Mouse (Mus musculus) neural tube, embryonic 11.5 days (tissue): Measurements from ENCODE around the gene Slc44a5. TPM values are rescaled to one million over a fixed set of nuclear protein-coding genes. Genes with fewer than 3 reads are reported as not detected.
A peak's percentile ranks its signal among the peaks of the same experiment; 100 is the strongest.

ENCODE experiments used
- ATAC-seq: fragments of 200-750 bp; cut with Nextera tagmentation; 2 replicates; pipeline ENCODE4 v1.8.0; 2017; ENCODE audit warnings: moderate number of reproducible peaks, mild to moderate bottlenecking, moderate TSS enrichment, moderate library complexity; ENCODE audit not compliant: insufficient read depth, low FRiP score, low TSS enrichment
- DNase-seq: peaks from one replicate; pipeline ENCODE4 v3.0.0-alpha.2; 2015; ENCODE audit warnings: low spot score
- H3K27ac ChIP-seq: fragments of 300-500 bp; sonication (generic); 2 replicates; pipeline ENCODE4 v1.5.1; 2014; ENCODE audit warnings: low read depth, mild to moderate bottlenecking, low read length
- H3K27me3 ChIP-seq: fragments of 300-500 bp; sonication (generic); 2 replicates; pipeline ENCODE4 v1.6.1; 2014; ENCODE audit warnings: mild to moderate bottlenecking, low read length, mixed read lengths; ENCODE audit not compliant: control insufficient read depth, insufficient read depth
- H3K36me3 ChIP-seq: fragments of 300-500 bp; sonication (generic); 2 replicates; pipeline ENCODE4 v1.6.1; 2014; ENCODE audit warnings: mild to moderate bottlenecking, low read length, moderate library complexity, mixed read lengths; ENCODE audit not compliant: control insufficient read depth, insufficient read depth
- H3K4me1 ChIP-seq: fragments of 300-500 bp; sonication (generic); 2 replicates; pipeline ENCODE4 v1.6.1; 2014; ENCODE audit warnings: low read length, mixed read lengths; ENCODE audit not compliant: control insufficient read depth, insufficient read depth
- H3K4me2 ChIP-seq: fragments of 300-500 bp; sonication (generic); 2 replicates; pipeline ENCODE4 v1.6.1; 2014; ENCODE audit warnings: low read depth, mild to moderate bottlenecking, moderate library complexity
- H3K4me3 ChIP-seq: fragments of 300-500 bp; sonication (generic); 2 replicates; pipeline ENCODE4 v1.5.1; 2014; ENCODE audit warnings: low read depth, low read length
- H3K9ac ChIP-seq: fragments of 300-500 bp; sonication (generic); 2 replicates; pipeline ENCODE4 v1.6.1; 2014; ENCODE audit warnings: mild to moderate bottlenecking, low read length
- H3K9me3 ChIP-seq: fragments of 300-500 bp; sonication (generic); 2 replicates; pipeline ENCODE4 v1.6.1; 2016; ENCODE audit warnings: low read length; ENCODE audit not compliant: control insufficient read depth
- WGBS: fragments of 180-500 bp; shearing (Covaris S2); extraction: QIAGEN DNeasy Blood & Tissue Kit; methylation state at CpG from one replicate; pipeline ENCODE4 v1.1.7; 2014; 5-methylcytosine and 5-hydroxymethylcytosine counted together
- polyA plus RNA-seq: library from polyadenylated mRNA; unstranded; fragments of >200 nt; fragmentation: Nextera tagmentation; extraction: Ambion mirVana; gene quantifications from 2 replicates; pipeline ENCODE4 v1.2.1, GENCODE M21; 2014

The Slc44a5 gene
- polyA plus RNA-seq, 1 experiment from 2014 or later = 3.7 TPM

DNA sequence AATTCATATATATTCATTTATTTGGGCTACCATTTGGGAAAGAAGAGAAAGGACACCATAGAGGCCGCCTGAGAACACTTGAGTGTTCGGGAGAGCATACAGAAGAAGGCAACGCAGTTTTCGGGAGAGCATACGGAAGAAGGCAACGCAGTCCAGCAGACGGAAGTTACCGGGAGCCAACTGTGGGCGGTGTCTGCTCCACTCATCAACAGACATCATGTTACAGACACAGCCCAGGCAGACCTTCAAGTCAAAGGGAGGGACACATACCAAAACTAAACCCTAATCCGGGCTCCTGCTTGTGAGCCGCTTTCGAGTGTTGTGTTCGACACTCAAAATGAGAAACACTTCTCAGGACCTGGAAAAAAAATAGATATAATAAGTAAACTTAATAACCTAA is 31.6 kb upstream of the Slc44a5 start:
- H3K4me2 ChIP-seq = no peak overlapping the region
- WGBS = 96% methylated on average over 13 of the region's 13 CpGs
- no peak for DNase-seq
- H3K36me3 ChIP-seq = no peaks in the 10 kb centered on the region
- no peak for ATAC-seq
- no peaks in the 10 kb centered on the region for H3K27me3 ChIP-seq
- no peaks in the 10 kb centered on the region for H3K9me3 ChIP-seq
- H3K4me1 ChIP-seq = peaks cover 3% of the 10 kb centered on the region
- H3K9ac ChIP-seq = no peak overlapping the region
- H3K27ac ChIP-seq = no peak overlapping the region
- H3K4me3 ChIP-seq = no peak overlapping the region

- Histone ChIP-seq H3K4me2 (peak overlapping the region; percentile 72), H3K4me1 (peaks cover 3% of the 10 kb centered on the region), H3K9me3 (no peaks in the 10 kb centered on the region), H3K36me3 (no peaks in the 10 kb centered on the region), H3K27ac (no peak overlapping the region), H3K4me3 (peak overlapping the region; percentile 55), H3K27me3 (no peaks in the 10 kb centered on the region), H3K9ac (no peak overlapping the region; the same call in 1 of the 2 replicates)
- WGBS = 51% methylated on average over 12 of the region's 12 CpGs
- DNase-seq (no peak), ATAC-seq (no peak)
Measured at GRCm38 (mm10) chr3:153943003-153943640, 30.1 kb upstream of the Slc44a5 start.

DNA sequence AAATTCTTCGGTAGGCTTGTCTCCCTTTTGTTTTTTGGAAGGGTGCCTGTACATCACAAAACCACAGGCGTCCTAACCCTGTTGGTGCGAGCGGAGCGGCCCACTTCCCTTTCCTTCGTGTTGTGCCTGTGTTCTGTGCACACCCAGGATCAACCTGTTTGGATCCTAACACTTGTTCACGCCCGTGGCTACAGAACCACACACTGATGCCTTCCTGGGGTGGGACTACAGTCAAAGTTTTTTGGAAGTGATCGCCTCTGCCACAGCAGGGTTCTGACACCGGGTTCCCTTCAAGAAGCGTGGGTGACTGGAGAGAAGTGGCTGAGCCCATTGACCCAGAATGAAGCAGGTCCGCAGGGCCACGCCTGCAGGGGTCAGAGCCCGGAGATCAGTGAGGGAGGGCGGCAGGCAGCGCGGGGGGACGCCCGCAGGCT is 29.3 kb upstream of the Slc44a5 start:
- ATAC-seq (no peak; the same call in 1 of the 2 replicates), DNase-seq (no peak)
- H3K36me3 ChIP-seq = no peaks in the 10 kb centered on the region
- H3K27ac ChIP-seq = peak overlapping the region; percentile 49; the same call in 1 of the 2 replicates
- peak overlapping the region; percentile 55 for H3K4me3 ChIP-seq
- H3K9ac ChIP-seq = peak overlapping the region; percentile 57
- H3K27me3 ChIP-seq = no peaks in the 10 kb centered on the region
- under 1% methylated on average over 17 of the region's 19 CpGs for WGBS
- H3K4me1 ChIP-seq = peaks cover 3% of the 10 kb centered on the region
- peak overlapping the region; percentile 72 for H3K4me2 ChIP-seq
- no peaks in the 10 kb centered on the region for H3K9me3 ChIP-seq

- peak; percentile 98 for ATAC-seq
- Histone ChIP-seq H3K4me2 (peak within 1 kb of the TSS; percentile 72), H3K36me3 (no peaks in the 10 kb centered on the region), H3K9ac (peak within 1 kb of the TSS; percentile 57), H3K9me3 (no peaks in the 10 kb centered on the region), H3K27me3 (no peaks in the 10 kb centered on the region), H3K27ac (peak within 1 kb of the TSS; percentile 49; the same call in 1 of the 2 replicates), H3K4me3 (peak within 1 kb of the TSS; percentile 55), H3K4me1 (peaks cover 3% of the 10 kb centered on the region)
- peak; percentile 98 for DNase-seq
- WGBS = under 1% methylated on average over 39 of the region's 41 CpGs
Measured at GRCm38 (mm10) chr3:153944335-153944990, 28.8 kb upstream of the Slc44a5 start, which contains the start of gene Acadm. Acadm (minus strand) TSS chr3:153944632.

GRCm38 (mm10) chr3:153947271-153947670 is 26.0 kb upstream of the Slc44a5 start:
- no peak for ATAC-seq
- Histone ChIP-seq H3K27me3 (no peaks in the 10 kb centered on the region), H3K27ac (no peak overlapping the region), H3K9me3 (no peaks in the 10 kb centered on the region), H3K4me3 (no peak overlapping the region), H3K4me2 (no peak overlapping the region), H3K4me1 (peaks cover 3% of the 10 kb centered on the region), H3K9ac (no peak overlapping the region), H3K36me3 (no peaks in the 10 kb centered on the region)
- 82% methylated on average over 4 of the region's 4 CpGs for WGBS
- no peak for DNase-seq

DNA sequence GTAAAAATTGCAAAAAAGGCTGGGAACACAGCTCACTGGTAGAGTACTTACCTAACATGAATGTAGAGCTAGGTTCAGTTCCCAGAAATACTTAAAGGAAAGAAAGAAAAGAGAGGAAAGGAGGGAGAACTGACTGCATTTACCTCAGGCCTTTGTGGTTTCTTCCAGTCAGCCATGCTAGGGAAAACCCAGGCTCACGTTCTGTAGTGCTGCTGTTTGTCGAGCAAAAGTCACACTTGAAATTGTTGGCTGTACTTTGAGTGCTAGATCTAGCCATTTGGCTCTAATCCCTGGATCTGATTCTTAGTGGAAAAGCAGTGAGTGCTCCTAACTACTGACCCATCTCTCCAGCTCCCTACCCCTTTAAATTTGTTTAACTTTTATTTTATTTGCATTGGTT is 25.1 kb upstream of the Slc44a5 start:
- Histone ChIP-seq H3K27me3 (no peaks in the 10 kb centered on the region), H3K4me1 (no peaks in the 10 kb centered on the region; the same call in 1 of the 2 replicates), H3K9ac (no peak overlapping the region), H3K36me3 (no peaks in the 10 kb centered on the region), H3K27ac (no peak overlapping the region), H3K9me3 (no peaks in the 10 kb centered on the region), H3K4me2 (no peak overlapping the region), H3K4me3 (no peak overlapping the region)
- no peak for DNase-seq
- WGBS = 84% methylated on average over 2 of the region's 2 CpGs
- no peak for ATAC-seq

DNA sequence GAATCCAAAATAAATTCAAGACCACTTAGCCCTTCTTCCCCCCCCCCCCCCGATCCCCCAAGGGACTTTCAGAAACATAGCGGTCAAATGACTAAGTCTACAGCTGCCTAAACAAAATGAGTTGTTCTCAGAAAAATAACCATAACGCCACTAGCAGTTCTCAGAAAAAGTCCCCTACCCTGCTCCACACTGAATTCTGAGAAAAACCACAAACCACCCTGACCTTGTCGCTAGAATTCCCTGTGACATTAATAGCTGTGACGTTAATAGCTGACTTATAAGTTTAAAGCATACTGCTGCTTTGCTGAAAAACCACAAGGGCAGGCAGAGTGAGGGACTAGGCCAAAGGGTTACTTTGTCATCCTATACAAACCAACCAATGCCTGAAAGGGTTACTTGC is 15.3 kb upstream of the Slc44a5 start:
- 88% methylated on average over 5 of the region's 5 CpGs for WGBS
- H3K4me3 ChIP-seq = no peak overlapping the region
- no peak overlapping the region for H3K27ac ChIP-seq
- no peaks in the 10 kb centered on the region for H3K27me3 ChIP-seq
- no peaks in the 10 kb centered on the region for H3K4me1 ChIP-seq
- no peaks in the 10 kb centered on the region; the same call in 1 of the 2 replicates for H3K36me3 ChIP-seq
- H3K9me3 ChIP-seq = no peaks in the 10 kb centered on the region
- no peak overlapping the region for H3K9ac ChIP-seq
- DNase-seq (no peak), ATAC-seq (no peak)
- H3K4me2 ChIP-seq = no peak overlapping the region

DNA sequence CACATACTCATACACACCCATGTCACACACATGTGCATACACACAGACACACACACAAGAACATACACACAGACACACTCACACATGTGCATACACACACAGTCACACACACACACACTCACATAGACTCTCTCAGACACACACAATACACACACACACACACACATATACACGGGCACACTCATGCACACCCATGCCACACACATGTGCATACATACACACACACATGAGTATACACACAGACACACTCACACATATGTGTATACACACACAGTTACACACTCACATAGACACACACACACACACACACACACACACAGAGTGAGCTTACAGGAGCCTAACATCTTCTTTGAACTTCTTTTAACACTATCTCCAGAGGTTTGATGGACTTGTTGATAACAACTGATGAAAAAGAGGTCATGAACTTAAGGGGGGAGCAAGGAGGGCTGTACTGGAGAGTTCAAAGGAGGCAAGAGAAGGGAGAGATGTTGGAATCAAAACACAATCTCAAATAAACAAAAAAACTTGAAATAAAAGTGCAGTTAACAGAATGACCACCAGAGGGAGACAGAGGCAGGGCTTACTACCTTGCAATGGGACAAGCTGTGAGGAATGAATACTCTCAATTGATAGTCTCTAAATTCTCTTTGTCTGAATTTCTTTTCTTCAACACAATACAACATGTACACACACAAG is 14.1 kb upstream of the Slc44a5 start:
- H3K9me3 ChIP-seq = no peaks in the 10 kb centered on the region
- no peaks in the 10 kb centered on the region for H3K27me3 ChIP-seq
- H3K36me3 ChIP-seq = no peaks in the 10 kb centered on the region; the same call in 1 of the 2 replicates
- no peak overlapping the region for H3K4me3 ChIP-seq
- ATAC-seq (peak; percentile 45; the same call in 1 of the 2 replicates), DNase-seq (no peak)
- no peaks in the 10 kb centered on the region for H3K4me1 ChIP-seq
- H3K9ac ChIP-seq = no peak overlapping the region
- no peak overlapping the region for H3K4me2 ChIP-seq
- H3K27ac ChIP-seq = no peak overlapping the region
- 100% methylated on average over 1 of the region's 1 CpGs for WGBS
